24 mouse cellular contexts compared by ENCODE assay signal in genomic region chr5:101876185-101876584, GRCm38 (mm10).
DNase-seq lines count a peak whose midpoint lies in the region; ATAC-seq lines count a peak whose summit lies in the region.
"Had no signal": no experiment of that assay in that cellular context is flagged by ENCODE, and none has a peak within 500 bp of the region (broad histone marks: within the 10 kb centered on the region; RNA-seq: fewer than 3 reads in every experiment).

No protein-coding gene starts in this region.

- H3K4me2 ChIP-seq in lung, embryonic 15.5 days, result no peak overlapping the region
- H3K4me2 ChIP-seq: embryonic facial prominence, embryonic 12.5 days; embryonic facial prominence, embryonic 15.5 days; heart, embryonic 13.5 days; hindbrain, embryonic 14.5 days had no signal

- H3K9me3 ChIP-seq in lung, embryonic 15.5 days, result no peaks in the 10 kb centered on the region
- H3K9me3 ChIP-seq: embryonic facial prominence, embryonic 12.5 days; embryonic facial prominence, embryonic 15.5 days; heart, embryonic 13.5 days had no signal

- H3K27me3 ChIP-seq in lung, embryonic 15.5 days, result no peaks in the 10 kb centered on the region
- H3K27me3 ChIP-seq: embryonic facial prominence, embryonic 12.5 days; embryonic facial prominence, embryonic 15.5 days; heart, embryonic 13.5 days had no signal

- ATAC-seq in lung, embryonic 15.5 days (ENCODE audit: borderline replicate concordance, extremely low read depth, low FRiP score, low TSS enrichment), result 0 out of 2 replicates have a peak, but pooled peaks have one; percentile 40
- ATAC-seq in monocyte, adult 5-6 weeks (replicated peaks; ENCODE audit: insufficient number of reproducible peaks, low FRiP score, low TSS enrichment, poor library complexity, severe bottlenecking), result no peak
- ATAC-seq: activated CD4-positive, CD25-positive, alpha-beta regulatory T cell, adult 4 months; CD4-positive, CD25-positive, alpha-beta regulatory T cell, adult 4 months; forebrain, embryonic 14.5 days; forebrain, postnatal 0 days; hindbrain, postnatal 0 days had no signal

- H3K9ac ChIP-seq in lung, embryonic 15.5 days, result no peak overlapping the region
- H3K9ac ChIP-seq: embryonic facial prominence, embryonic 12.5 days; embryonic facial prominence, embryonic 15.5 days; forebrain, postnatal 0 days; heart, embryonic 13.5 days; hindbrain, embryonic 14.5 days had no signal

- peaks cover 65% of the 10 kb centered on the region for H3K36me3 ChIP-seq in lung, embryonic 15.5 days

- peak; percentile 38 for DNase-seq in lung, postnatal 10 days
- peak; percentile 70 for DNase-seq in lung, postnatal 36 days
- DNase-seq in Muller cell, postnatal 12 days (ENCODE audit: inconsistent ontology term), result no peak
- no peak for DNase-seq in cerebellum, adult 9-11 months
- DNase-seq: adrenal gland, adult 8-10 months; adrenal gland, postnatal 25 days; cerebellum, adult 11-12 months; cerebellum, adult 8-10 months; cerebellum, postnatal 14 days; forebrain, postnatal 0 days; gastrocnemius, postnatal 25 days; heart, adult 18-20 months; heart, postnatal 14 days; heart, postnatal 4 days had no signal

- 69% methylated on average over 4 of the region's 4 CpGs for WGBS in lung, embryonic 15.5 days

- H3K27ac ChIP-seq in lung, embryonic 15.5 days, result no peak overlapping the region
- H3K27ac ChIP-seq: embryonic facial prominence, embryonic 12.5 days; embryonic facial prominence, embryonic 15.5 days; heart, embryonic 13.5 days; hindbrain, embryonic 14.5 days; hindbrain, postnatal 0 days had no signal

- H3K4me3 ChIP-seq in lung, embryonic 15.5 days, result no peak overlapping the region
- H3K4me3 ChIP-seq: embryonic facial prominence, embryonic 12.5 days; embryonic facial prominence, embryonic 15.5 days; heart, embryonic 13.5 days had no signal

- no peaks in the 10 kb centered on the region; the same call in 1 of the 2 replicates for H3K4me1 ChIP-seq in lung, embryonic 15.5 days
- H3K4me1 ChIP-seq: embryonic facial prominence, embryonic 12.5 days; embryonic facial prominence, embryonic 15.5 days had no signal

Comparison
In these comparisons a context has a peak if more than half of its experiments do, and no peak if none do; other contexts are left out.
1. DNase-seq: peak in lung, postnatal 10 days (single experiment) and lung, postnatal 36 days (single experiment); none in Muller cell, postnatal 12 days (single experiment) and cerebellum, adult 9-11 months (single experiment).